Mouse (Mus musculus): Measurements from ENCODE around the gene Il1f9. TPM values are rescaled to one million over a fixed set of nuclear protein-coding genes. Genes with fewer than 3 reads are reported as not detected.

Il1f9 gene
- 0.74 TPM for polyA plus RNA-seq (2014; fragmentation: Illumina TruSeq; extraction: RNeasy Lipid Tissue Mini Kit (QIAGEN cat#74804))

GRCm38 (mm10) chr2:24186176-24186575 is at the start of gene Il1f9:
Gene Il1f9, plus strand, starts transcription at chr2:24186476.

DNA sequence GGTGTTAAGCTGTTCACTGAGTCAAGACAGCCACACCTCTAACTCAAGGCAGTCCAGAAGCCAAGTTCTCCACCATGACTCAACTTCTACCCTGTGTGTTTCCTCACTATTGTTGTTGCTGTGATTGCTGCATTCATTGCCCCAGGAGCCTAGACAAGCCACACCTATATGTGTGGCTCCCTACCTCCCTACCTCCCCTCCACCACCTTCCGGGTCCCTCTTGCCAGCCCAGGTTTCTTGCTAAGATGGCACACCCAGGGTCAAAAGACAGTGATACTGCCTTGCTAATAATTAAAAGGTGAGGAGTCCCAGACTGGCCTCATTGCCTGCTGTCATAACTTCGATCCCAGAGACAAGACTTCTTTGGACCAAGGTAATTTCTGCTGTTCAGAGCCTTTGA is 33.4 kb upstream of the Il1f9 start, which contains the start of gene Il1f8:
Gene Il1f8, plus strand, starts transcription at position 301 of the 400 bp plus-strand sequence.

DNA sequence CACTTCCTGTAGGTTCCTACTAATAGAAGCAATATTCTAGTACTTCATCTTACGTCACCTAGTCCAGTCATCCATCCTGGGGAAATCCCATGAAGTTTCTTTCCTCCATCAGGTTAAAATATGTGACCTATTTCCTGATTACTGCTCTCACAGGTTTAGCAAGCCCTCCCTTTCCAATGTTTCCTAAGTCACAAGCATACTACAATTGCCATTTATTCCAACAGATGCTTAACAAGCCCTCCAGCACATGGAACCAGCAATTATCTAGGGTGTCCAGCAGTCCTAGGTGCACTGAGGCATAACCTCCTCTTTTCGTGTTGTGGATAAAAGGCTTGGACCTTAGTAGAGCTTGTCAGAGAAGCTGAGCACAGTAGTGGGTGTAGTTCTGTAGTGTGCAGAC is 28.8 kb downstream of the Il1f9 start, which contains the start of gene Il1f6:
Gene Il1f6, plus strand, starts transcription at position 301 of the 400 bp plus-strand sequence.

Other genes starting within 250 kb of the Il1f9 start
- gene Hnmt, start 137.1 kb upstream of the Il1f9 start, polyA plus RNA-seq (2014; fragmentation: Illumina TruSeq; extraction: RNeasy Lipid Tissue Mini Kit (QIAGEN cat#74804)): 84.3 TPM
- 1.3 TPM for gene Tbpl2, start 89.9 kb upstream of the Il1f9 start, polyA plus RNA-seq (2014; fragmentation: Illumina TruSeq; extraction: RNeasy Lipid Tissue Mini Kit (QIAGEN cat#74804))
- 2.1 TPM for gene Il1f8, start 33.3 kb upstream of the Il1f9 start, polyA plus RNA-seq (2014; fragmentation: Illumina TruSeq; extraction: RNeasy Lipid Tissue Mini Kit (QIAGEN cat#74804))
- gene Il1f6, start 28.9 kb downstream of the Il1f9 start, polyA plus RNA-seq (2014; fragmentation: Illumina TruSeq; extraction: RNeasy Lipid Tissue Mini Kit (QIAGEN cat#74804)): not detected
- not detected for gene Il1f5, start 90.5 kb downstream of the Il1f9 start, polyA plus RNA-seq (2014; fragmentation: Illumina TruSeq; extraction: RNeasy Lipid Tissue Mini Kit (QIAGEN cat#74804))
- gene Il1f10, start 104.7 kb downstream of the Il1f9 start, polyA plus RNA-seq (2014; fragmentation: Illumina TruSeq; extraction: RNeasy Lipid Tissue Mini Kit (QIAGEN cat#74804)): not detected
- gene Il1rn, start 150.4 kb downstream of the Il1f9 start, polyA plus RNA-seq (2014; fragmentation: Illumina TruSeq; extraction: RNeasy Lipid Tissue Mini Kit (QIAGEN cat#74804)): 5.8 TPM
- gene Psd4, start 181.1 kb downstream of the Il1f9 start, polyA plus RNA-seq (2014; fragmentation: Illumina TruSeq; extraction: RNeasy Lipid Tissue Mini Kit (QIAGEN cat#74804)): 14.9 TPM